Mouse (Mus musculus) myocyte (in vitro differentiated cells): ENCODE measurements around the gene Hao1.

Experiments
- CEBPB ChIP-seq: IDR thresholded peaks from 2 replicates; pipeline ENCODE4 v1.6.1; 2011; ENCODE audit warnings: mild to moderate bottlenecking, moderate library complexity; ENCODE audit not compliant: poor library complexity, insufficient read depth, severe bottlenecking
- E2F4 ChIP-seq: IDR thresholded peaks from one replicate; pipeline ENCODE4 v1.6.1; 2011; ENCODE audit warnings: mild to moderate bottlenecking, control low read depth, moderate library complexity; ENCODE audit not compliant: insufficient read depth
- MAX ChIP-seq: IDR thresholded peaks from one replicate; pipeline ENCODE4 v1.6.1; 2011; ENCODE audit warnings: low read depth, mild to moderate bottlenecking, control low read depth
- MYOD1 ChIP-seq, 3 experiments: IDR thresholded peaks; one replicate each; pipeline ENCODE4 v1.6.1; 2011; ENCODE audit warnings: control low read depth in 2 of 3, low read depth in 2 of 3, mild to moderate bottlenecking in 2 of 3, moderate library complexity in 1 of 3; ENCODE audit not compliant: insufficient read length in 2 of 3, control insufficient read depth in 1 of 3
- MYOG ChIP-seq, 3 experiments: IDR thresholded peaks; one replicate each; pipeline ENCODE4 v1.6.1; 2011; ENCODE audit warnings: control low read depth in 2 of 3, low read depth in 2 of 3, mild to moderate bottlenecking in 2 of 3; ENCODE audit not compliant: insufficient read length in 2 of 3, control insufficient read depth in 1 of 3, insufficient read depth in 1 of 3
- POLR2A ChIP-seq: IDR thresholded peaks from one replicate; pipeline ENCODE4 v1.6.1; 2011; ENCODE audit warnings: low read depth, mild to moderate bottlenecking, control low read depth, moderate library complexity; ENCODE audit not compliant: insufficient read length
- POLR2AphosphoS2 ChIP-seq: IDR thresholded peaks from one replicate; pipeline ENCODE4 v1.6.1; 2011; ENCODE audit warnings: low read depth, control low read depth; ENCODE audit not compliant: insufficient read length
- SRF ChIP-seq: IDR thresholded peaks from one replicate; pipeline ENCODE4 v1.6.1; 2011; ENCODE audit warnings: low read depth; ENCODE audit not compliant: control insufficient read depth, insufficient read length
- TCF12 ChIP-seq: IDR thresholded peaks from one replicate; pipeline ENCODE4 v1.6.1; 2011; ENCODE audit warnings: mild to moderate bottlenecking, control low read depth; ENCODE audit not compliant: poor library complexity, insufficient read depth, severe bottlenecking
- TCF3 ChIP-seq: IDR thresholded peaks from one replicate; pipeline ENCODE4 v1.6.1; 2011; ENCODE audit warnings: low read depth, control low read depth; ENCODE audit not compliant: insufficient read length
- USF1 ChIP-seq: IDR thresholded peaks from one replicate; pipeline ENCODE4 v1.6.1; 2011; ENCODE audit warnings: low read depth, mild to moderate bottlenecking, control low read depth, moderate library complexity

GRCm38 (mm10) chr2:134549770-134550169 lies 4.4 kb downstream of the Hao1 start:
- no peak for TF ChIP-seq POLR2AphosphoS2
- no peak for TF ChIP-seq POLR2A
- no peak for TF ChIP-seq MYOG (IDR thresholded peaks at IDR 0.05; ENCODE audit: control insufficient read depth in 1 of 3, insufficient read depth in 1 of 3, insufficient read length in 2 of 3, low read depth in 2 of 3)
- TF ChIP-seq MAX, result no peak
- no peak for TF ChIP-seq E2F4
- no peak for TF ChIP-seq TCF3
- TF ChIP-seq TCF12, result no peak
- no peak for TF ChIP-seq CEBPB
- no peak for TF ChIP-seq USF1
- TF ChIP-seq MYOD1 (IDR thresholded peaks at IDR 0.05; ENCODE audit: control insufficient read depth in 1 of 3, insufficient read length in 2 of 3, low read depth in 2 of 3), result no peak
- TF ChIP-seq SRF, result no peak
